Mouse (Mus musculus) urinary bladder, postnatal 25 days (tissue): Measurements from ENCODE around the gene Tbx21.

Source experiments
- DNase-seq: peaks from one replicate; pipeline ENCODE4 v3.0.0; 2022; ENCODE audit warnings: low spot score

The Tbx21 gene

GRCm38 (mm10) chr11:97131683-97132082, 16.6 kb upstream of the Tbx21 start:
- no peak for DNase-seq

GRCm38 (mm10) chr11:97130318-97130717, 15.2 kb upstream of the Tbx21 start:
- DNase-seq, result no peak

GRCm38 (mm10) chr11:97128956-97129355, 13.8 kb upstream of the Tbx21 start:
- no peak for DNase-seq

- no peak for DNase-seq
Measured at GRCm38 (mm10) chr11:97127470-97128223, 12.5 kb upstream of the Tbx21 start.

- peak; percentile 50 for DNase-seq
Measured at GRCm38 (mm10) chr11:97126645-97127468, 11.7 kb upstream of the Tbx21 start.

- no peak for DNase-seq
Measured at GRCm38 (mm10) chr11:97124266-97125036, 9.3 kb upstream of the Tbx21 start.

- DNase-seq, result no peak
Measured at GRCm38 (mm10) chr11:97123282-97123890, 8.3 kb upstream of the Tbx21 start.

- no peak for DNase-seq
Measured at GRCm38 (mm10) chr11:97120641-97121040, 5.5 kb upstream of the Tbx21 start.

GRCm38 (mm10) chr11:97120221-97120620, 5.1 kb upstream of the Tbx21 start:
- no peak for DNase-seq

GRCm38 (mm10) chr11:97115797-97116196, 666 bp upstream of the Tbx21 start:
- no peak for DNase-seq

GRCm38 (mm10) chr11:97112519-97113125, 2.5 kb downstream of the Tbx21 start:
- DNase-seq, result no peak

- no peak for DNase-seq
Measured at GRCm38 (mm10) chr11:97108976-97109375, 6.2 kb downstream of the Tbx21 start.

GRCm38 (mm10) chr11:97104091-97104483, 11.0 kb downstream of the Tbx21 start:
- no peak for DNase-seq

GRCm38 (mm10) chr11:97103163-97104090, 11.7 kb downstream of the Tbx21 start:
- DNase-seq, result no peak

- DNase-seq, result peak; percentile 78
Measured at GRCm38 (mm10) chr11:97101722-97102121, 13.4 kb downstream of the Tbx21 start.

GRCm38 (mm10) chr11:97098791-97099190, 16.3 kb downstream of the Tbx21 start:
- no peak for DNase-seq

- no peak for DNase-seq
Measured at GRCm38 (mm10) chr11:97094600-97094999, 20.5 kb downstream of the Tbx21 start.

- DNase-seq, result no peak
Measured at GRCm38 (mm10) chr11:97086365-97086764, 28.8 kb downstream of the Tbx21 start.

- DNase-seq, result no peak
Measured at GRCm38 (mm10) chr11:97084821-97085505, 30.2 kb downstream of the Tbx21 start.
